Mouse (Mus musculus) neural tube, embryonic 15.5 days (tissue): Measurements from ENCODE around the gene Thg1l. TPM values are rescaled to one million over a fixed set of nuclear protein-coding genes. Genes with fewer than 3 reads are reported as not detected.

Experiments
- ATAC-seq: fragments of 200-750 bp; cut with Nextera tagmentation; 2 replicates; pipeline ENCODE4 v1.8.0; 2017; ENCODE audit warnings: mild to moderate bottlenecking, moderate TSS enrichment, moderate library complexity; ENCODE audit not compliant: low FRiP score
- H3K27ac ChIP-seq: fragments of 300-500 bp; sonication (generic); replicated peaks from 2 replicates; pipeline ENCODE4 v1.5.1; 2015; ENCODE audit warnings: mild to moderate bottlenecking, inconsistent platforms
- H3K27me3 ChIP-seq: fragments of 300-500 bp; sonication (generic); replicated peaks from 2 replicates; pipeline ENCODE4 v1.6.1; 2015; ENCODE audit warnings: inconsistent platforms
- H3K36me3 ChIP-seq: fragments of 300-500 bp; sonication (generic); 2 replicates; pipeline ENCODE4 v1.6.1; 2015; ENCODE audit warnings: inconsistent platforms
- H3K4me1 ChIP-seq: fragments of 300-500 bp; sonication (generic); 2 replicates; pipeline ENCODE4 v1.6.1; 2015; ENCODE audit warnings: inconsistent platforms
- H3K4me2 ChIP-seq: fragments of 300-500 bp; sonication (generic); 2 replicates; pipeline ENCODE4 v1.6.1; 2015; ENCODE audit warnings: inconsistent platforms, mild to moderate bottlenecking, moderate library complexity
- H3K4me3 ChIP-seq: fragments of 300-500 bp; sonication (generic); replicated peaks from 2 replicates; pipeline ENCODE4 v1.5.1; 2015; ENCODE audit warnings: mild to moderate bottlenecking, inconsistent platforms
- H3K9ac ChIP-seq: fragments of 300-500 bp; sonication (generic); replicated peaks from 2 replicates; pipeline ENCODE4 v1.6.1; 2015; ENCODE audit warnings: mild to moderate bottlenecking, inconsistent platforms
- H3K9me3 ChIP-seq: fragments of 300-500 bp; sonication (generic); replicated peaks from 2 replicates; pipeline ENCODE4 v1.6.1; 2016; ENCODE audit warnings: inconsistent platforms
- WGBS: fragments of 180-500 bp; shearing (Covaris S2); methylation state at CpG from one replicate; pipeline ENCODE4 v1.1.7; 2015; ENCODE audit warnings: mixed read lengths; 5-methylcytosine and 5-hydroxymethylcytosine counted together
- polyA plus RNA-seq: library from polyadenylated mRNA; unstranded; fragments of >200 nt; fragmentation: Nextera tagmentation; extraction: Ambion mirVana; gene quantifications from 2 replicates; pipeline ENCODE4 v1.2.1, GENCODE M21; 2015

Thg1l gene
- 9.4 and 10.5 TPM in 2 replicates for polyA plus RNA-seq

GRCm38 (mm10) chr11:45955127-45955627, at the start of gene Thg1l:
Gene Thg1l, minus strand, starts transcription at chr11:45955494.
- WGBS = under 1% methylated on average over 32 of the region's 32 CpGs
- no peaks in the 10 kb centered on the region for H3K27me3 ChIP-seq
- H3K27ac ChIP-seq = peak within 1 kb of the TSS; percentile 78
- ATAC-seq = peak; percentile 100
- H3K4me3 ChIP-seq = peak within 1 kb of the TSS; percentile 60
- H3K36me3 ChIP-seq = peaks cover 21% of the 10 kb centered on the region
- H3K4me2 ChIP-seq = peak within 1 kb of the TSS; percentile 61
- peak within 1 kb of the TSS; percentile 50 for H3K9ac ChIP-seq
- peaks cover 10% of the 10 kb centered on the region for H3K4me1 ChIP-seq
- H3K9me3 ChIP-seq = no peaks in the 10 kb centered on the region

DNA sequence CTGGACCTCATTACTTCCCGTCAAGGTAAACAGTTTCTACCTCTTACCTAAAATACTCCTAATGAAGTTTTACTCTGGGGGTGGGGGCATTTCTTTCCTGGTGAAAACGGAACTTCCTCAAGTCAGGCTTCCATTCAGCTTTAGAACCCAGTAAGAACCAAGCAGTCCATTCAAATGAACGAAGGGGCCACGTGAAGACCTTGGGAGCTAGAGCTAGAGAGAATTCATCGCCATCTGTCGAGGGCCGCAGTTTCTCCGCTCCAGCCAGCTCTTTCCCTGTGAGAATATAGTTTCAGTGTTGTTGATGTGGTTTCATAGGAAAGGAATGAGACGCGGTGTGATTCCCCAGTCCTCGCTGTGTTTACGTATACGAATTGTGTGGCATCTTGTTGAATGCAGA, 36.8 kb upstream of the Thg1l start:
- peaks cover 4% of the 10 kb centered on the region; the same call in 1 of the 2 replicates for H3K4me1 ChIP-seq
- no peaks in the 10 kb centered on the region for H3K9me3 ChIP-seq
- H3K4me2 ChIP-seq = peak overlapping the region; percentile 51
- H3K36me3 ChIP-seq = no peaks in the 10 kb centered on the region
- WGBS = 57% methylated on average over 13 of the region's 13 CpGs
- H3K27me3 ChIP-seq = no peaks in the 10 kb centered on the region
- no peak overlapping the region for H3K9ac ChIP-seq
- no peak overlapping the region for H3K27ac ChIP-seq
- ATAC-seq = no peak
- no peak overlapping the region for H3K4me3 ChIP-seq

- Histone ChIP-seq H3K27me3 (no peaks in the 10 kb centered on the region), H3K27ac (no peak overlapping the region), H3K4me2 (peak overlapping the region; percentile 51), H3K4me1 (peaks cover 4% of the 10 kb centered on the region; the same call in 1 of the 2 replicates), H3K36me3 (no peaks in the 10 kb centered on the region), H3K9me3 (no peaks in the 10 kb centered on the region), H3K9ac (no peak overlapping the region), H3K4me3 (no peak overlapping the region)
- WGBS = 10% methylated on average over 16 of the region's 16 CpGs
- ATAC-seq = no peak
Observed at GRCm38 (mm10) chr11:45991604-45992003, 36.3 kb upstream of the Thg1l start.

DNA sequence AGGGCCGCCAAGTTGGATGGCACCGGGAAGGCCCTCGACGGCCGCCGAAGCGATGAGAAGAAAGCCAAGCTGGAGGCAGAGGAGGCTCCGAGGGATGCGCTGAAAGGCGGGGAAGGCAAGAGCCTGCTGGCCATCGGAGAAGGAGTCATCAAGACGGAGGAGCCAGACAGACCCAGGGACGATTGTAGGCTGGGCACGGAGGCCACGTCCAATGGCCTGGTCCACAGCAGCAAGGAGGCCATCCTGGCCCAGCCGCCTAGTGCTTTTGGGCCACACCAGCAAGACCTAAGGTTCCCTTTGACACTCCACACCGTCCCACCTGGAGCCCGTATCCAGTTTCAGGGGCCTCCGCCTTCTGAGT, 25.6 kb upstream of the Thg1l start:
- Histone ChIP-seq H3K4me2 (peak overlapping the region; percentile 87), H3K4me1 (peaks cover 11% of the 10 kb centered on the region; the same call in 1 of the 2 replicates), H3K9ac (peak overlapping the region; percentile 74), H3K4me3 (peak overlapping the region; percentile 61), H3K27ac (peak overlapping the region; percentile 76), H3K9me3 (0 out of 2 replicates have a peak, but pooled peaks cover 5% of the 10 kb centered on the region), H3K36me3 (no peaks in the 10 kb centered on the region), H3K27me3 (no peaks in the 10 kb centered on the region)
- WGBS = 39% methylated on average over 17 of the region's 19 CpGs
- no peak for ATAC-seq

GRCm38 (mm10) chr11:45979946-45980892, 24.9 kb upstream of the Thg1l start, which contains the start of gene Sox30:
Gene Sox30, plus strand, starts transcription at chr11:45980310.
- H3K4me2 ChIP-seq = peak within 1 kb of the TSS; percentile 87
- H3K27me3 ChIP-seq = no peaks in the 10 kb centered on the region
- H3K27ac ChIP-seq = peak within 1 kb of the TSS; percentile 76
- ATAC-seq = peak; percentile 99
- 0 out of 2 replicates have a peak, but pooled peaks cover 5% of the 10 kb centered on the region for H3K9me3 ChIP-seq
- WGBS = 6% methylated on average over 75 of the region's 115 CpGs
- H3K36me3 ChIP-seq = no peaks in the 10 kb centered on the region
- peak within 1 kb of the TSS; percentile 61 for H3K4me3 ChIP-seq
- H3K4me1 ChIP-seq = peaks cover 11% of the 10 kb centered on the region; the same call in 1 of the 2 replicates
- H3K9ac ChIP-seq = peak within 1 kb of the TSS; percentile 74

GRCm38 (mm10) chr11:45976061-45976460, 20.8 kb upstream of the Thg1l start:
- H3K4me3 ChIP-seq = no peak overlapping the region
- ATAC-seq = no peak
- H3K27me3 ChIP-seq = no peaks in the 10 kb centered on the region
- H3K4me2 ChIP-seq = no peak overlapping the region
- H3K9me3 ChIP-seq = 0 out of 2 replicates have a peak, but pooled peaks cover 5% of the 10 kb centered on the region
- 80% methylated on average over 3 of the region's 3 CpGs for WGBS
- no peaks in the 10 kb centered on the region for H3K36me3 ChIP-seq
- H3K27ac ChIP-seq = no peak overlapping the region
- H3K9ac ChIP-seq = no peak overlapping the region
- H3K4me1 ChIP-seq = peaks cover 9% of the 10 kb centered on the region; the same call in 1 of the 2 replicates

GRCm38 (mm10) chr11:45974466-45974865, 19.2 kb upstream of the Thg1l start:
- Histone ChIP-seq H3K4me2 (no peak overlapping the region), H3K9me3 (0 out of 2 replicates have a peak, but pooled peaks cover under 1% of the 10 kb centered on the region), H3K36me3 (no peaks in the 10 kb centered on the region), H3K9ac (no peak overlapping the region), H3K4me3 (no peak overlapping the region), H3K27ac (no peak overlapping the region), H3K4me1 (no peaks in the 10 kb centered on the region), H3K27me3 (no peaks in the 10 kb centered on the region)
- WGBS = 91% methylated on average over 8 of the region's 8 CpGs
- ATAC-seq = no peak

GRCm38 (mm10) chr11:45973635-45974034, 18.3 kb upstream of the Thg1l start:
- Histone ChIP-seq H3K4me3 (no peak overlapping the region), H3K27me3 (no peaks in the 10 kb centered on the region), H3K27ac (no peak overlapping the region), H3K4me2 (no peak overlapping the region), H3K9ac (no peak overlapping the region), H3K36me3 (no peaks in the 10 kb centered on the region), H3K9me3 (no peaks in the 10 kb centered on the region), H3K4me1 (no peaks in the 10 kb centered on the region)
- 83% methylated on average over 5 of the region's 5 CpGs for WGBS
- no peak for ATAC-seq

DNA sequence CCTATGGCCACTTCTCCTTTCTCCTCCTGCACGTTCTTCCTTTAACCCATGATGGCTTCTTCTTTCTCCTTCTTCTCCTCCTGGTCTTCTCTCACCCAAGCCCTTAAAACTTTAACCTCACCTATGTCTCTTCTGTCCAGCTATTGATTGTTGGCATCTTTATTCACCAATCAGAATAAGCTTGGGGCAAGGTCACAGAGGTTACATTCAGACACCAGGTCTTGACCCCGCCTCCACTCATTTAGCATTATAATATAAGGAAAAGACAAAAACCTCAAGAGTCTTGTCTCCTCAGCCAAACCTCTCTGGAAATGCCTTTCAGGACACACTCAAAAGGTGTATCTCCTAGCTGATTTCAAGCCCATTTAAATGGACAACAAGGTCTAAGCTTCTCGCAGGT, 13.2 kb upstream of the Thg1l start:
- no peak for ATAC-seq
- Histone ChIP-seq H3K36me3 (no peaks in the 10 kb centered on the region), H3K4me2 (no peak overlapping the region), H3K9me3 (no peaks in the 10 kb centered on the region), H3K27me3 (no peaks in the 10 kb centered on the region), H3K27ac (no peak overlapping the region), H3K9ac (no peak overlapping the region), H3K4me3 (no peak overlapping the region), H3K4me1 (no peaks in the 10 kb centered on the region)
- WGBS = 86% methylated on average over 3 of the region's 3 CpGs

DNA sequence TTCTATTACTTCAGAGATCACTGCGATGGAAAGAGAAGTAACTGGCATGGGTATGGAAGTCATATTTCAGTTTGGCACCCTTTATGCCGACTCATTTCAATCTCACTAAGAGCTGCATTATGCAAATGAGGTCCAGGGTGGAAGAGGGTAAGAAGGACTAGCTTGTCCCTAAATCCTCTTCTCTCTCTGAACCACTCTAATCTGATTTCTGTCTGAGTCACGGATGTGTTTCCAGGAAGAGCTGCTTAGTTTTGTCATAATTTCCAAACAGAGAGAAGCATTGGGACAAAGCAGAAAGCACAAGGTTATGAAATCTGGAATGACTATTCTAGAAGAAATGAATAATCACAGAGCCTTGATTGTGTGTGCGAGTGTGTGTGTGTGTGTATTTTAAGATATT, 11.6 kb upstream of the Thg1l start:
- Histone ChIP-seq H3K4me2 (no peak overlapping the region), H3K27ac (no peak overlapping the region), H3K4me1 (no peaks in the 10 kb centered on the region), H3K9me3 (no peaks in the 10 kb centered on the region), H3K9ac (no peak overlapping the region), H3K4me3 (no peak overlapping the region), H3K36me3 (no peaks in the 10 kb centered on the region), H3K27me3 (no peaks in the 10 kb centered on the region)
- ATAC-seq = no peak
- 85% methylated on average over 4 of the region's 4 CpGs for WGBS

DNA sequence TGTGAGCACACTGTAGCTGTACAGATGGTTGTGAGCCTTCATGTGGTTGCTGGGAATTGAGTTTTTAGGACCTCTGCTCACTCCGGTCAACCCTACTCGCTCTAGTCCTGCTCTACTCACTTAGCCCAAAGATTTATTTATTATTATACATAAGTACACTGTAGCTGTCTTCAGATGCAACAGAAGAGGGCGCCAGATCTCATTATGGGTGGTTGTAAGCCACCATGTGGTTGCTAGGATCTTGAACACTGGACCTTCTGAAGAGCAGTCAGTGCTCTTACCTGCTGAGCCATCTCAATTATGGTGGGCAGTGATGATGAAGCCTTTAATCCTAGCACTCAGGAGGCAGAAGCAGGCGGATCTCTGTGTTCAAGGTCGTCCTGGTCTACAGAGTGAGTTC, 4.7 kb upstream of the Thg1l start:
- ATAC-seq = no peak
- Histone ChIP-seq H3K4me2 (no peak overlapping the region), H3K4me1 (no peaks in the 10 kb centered on the region), H3K9ac (no peak overlapping the region), H3K27ac (no peak overlapping the region), H3K4me3 (no peak overlapping the region), H3K27me3 (no peaks in the 10 kb centered on the region), H3K9me3 (no peaks in the 10 kb centered on the region), H3K36me3 (no peaks in the 10 kb centered on the region)
- WGBS = 90% methylated on average over 5 of the region's 5 CpGs

DNA sequence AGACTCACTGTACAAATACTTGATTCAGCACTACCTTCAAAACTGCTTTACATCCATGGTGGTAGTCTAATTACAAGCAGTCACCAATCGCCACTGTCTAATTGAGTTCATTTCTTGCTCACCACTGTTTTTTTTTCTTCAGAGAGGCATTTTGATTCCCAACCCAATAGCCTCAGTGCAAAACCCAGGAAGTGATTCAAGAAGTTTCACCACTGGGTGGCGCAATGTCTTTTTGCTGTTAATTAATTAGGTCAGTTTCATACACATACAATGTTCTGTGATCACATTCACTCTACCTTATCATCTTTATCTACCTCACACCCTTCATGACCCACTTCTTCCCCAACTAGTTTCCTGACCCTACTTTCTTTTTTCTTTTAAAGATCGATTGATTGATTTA, 4.3 kb upstream of the Thg1l start:
- Histone ChIP-seq H3K4me1 (peaks cover 3% of the 10 kb centered on the region; the same call in 1 of the 2 replicates), H3K4me3 (no peak overlapping the region), H3K27me3 (no peaks in the 10 kb centered on the region), H3K27ac (no peak overlapping the region), H3K9me3 (no peaks in the 10 kb centered on the region), H3K4me2 (no peak overlapping the region), H3K36me3 (no peaks in the 10 kb centered on the region), H3K9ac (no peak overlapping the region)
- WGBS = 87% methylated on average over 3 of the region's 3 CpGs
- no peak for ATAC-seq
